Mouse (Mus musculus): ENCODE measurements around the gene Lrrc32. TPM values are rescaled to one million over a fixed set of nuclear protein-coding genes. Genes with fewer than 3 reads are reported as not detected.

Lrrc32 gene
- polyA plus RNA-seq, 1 experiment: 11.2 TPM

DNA sequence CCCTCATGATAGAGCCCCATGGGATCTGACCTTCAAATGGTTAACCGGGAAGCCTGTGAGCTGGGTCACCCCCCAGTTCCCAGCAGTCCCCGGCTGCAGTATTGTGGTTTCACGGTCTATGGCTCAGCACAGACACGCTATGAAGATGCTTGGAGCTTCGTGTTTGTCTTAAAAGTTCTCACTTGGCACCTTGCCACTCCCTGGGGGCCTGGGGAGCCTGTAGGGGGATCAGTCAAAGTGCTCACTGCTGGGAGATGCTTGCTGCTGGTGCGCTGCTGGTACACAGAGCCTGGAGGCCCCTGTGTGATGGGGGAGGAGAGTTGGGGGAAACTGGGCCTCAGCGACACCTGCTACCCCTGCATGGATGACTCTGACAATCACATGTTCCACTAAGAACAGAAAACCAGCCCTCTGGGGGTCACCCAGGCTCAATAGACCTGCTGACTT is 2.6 kb upstream of the Lrrc32 start:
- TF ChIP-seq POLR2A (IDR thresholded peaks at IDR 0.05; ENCODE audit: low read depth, low read length) (no peak), CTCF (IDR thresholded peaks at IDR 0.05; ENCODE audit: extremely low read depth, insufficient read depth, insufficient read length, insufficient replicate concordance) (no peak)
- no peak overlapping the region for H3K27ac ChIP-seq (ENCODE audit: insufficient read depth, low read length)

DNA sequence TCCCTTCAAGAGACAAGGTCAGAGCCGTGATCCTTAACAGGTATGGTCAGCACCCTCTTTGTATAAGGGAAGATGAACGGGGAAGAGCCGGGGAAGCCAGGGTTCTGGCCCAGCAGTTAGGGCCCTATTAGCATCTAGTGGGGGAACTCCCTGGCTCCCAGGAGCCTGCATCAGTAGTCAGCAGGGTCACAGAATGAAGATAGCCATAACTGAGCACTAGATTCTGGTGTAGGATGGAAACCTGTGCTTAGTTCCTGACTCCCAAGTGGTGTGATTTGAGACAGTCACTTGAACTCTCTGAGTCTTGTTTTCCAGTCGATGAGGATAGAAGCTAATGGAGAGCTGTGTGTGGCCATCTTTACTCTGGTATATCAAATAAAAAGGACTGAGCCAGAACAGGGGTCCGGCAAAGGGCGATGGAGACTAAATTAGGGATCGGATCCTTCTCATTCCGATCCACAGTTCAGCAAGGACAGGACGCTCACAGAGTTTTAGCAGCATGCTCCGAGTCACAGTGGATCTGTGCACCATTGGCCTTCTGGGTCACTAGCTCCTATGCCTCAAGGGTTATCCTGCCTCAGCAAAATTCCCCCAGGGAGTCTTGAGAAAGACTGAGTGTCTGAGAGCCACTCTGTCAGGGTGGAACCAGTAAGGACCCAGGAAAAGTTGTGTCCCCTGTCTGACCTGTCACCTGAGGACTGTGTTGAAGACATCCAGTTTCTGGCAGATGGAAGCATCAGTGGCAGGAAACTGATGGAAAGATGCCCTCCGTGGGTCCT is 1.7 kb upstream of the Lrrc32 start:
- H3K36me3 ChIP-seq (ENCODE audit: control insufficient read depth, insufficient read depth, low read length): no peaks in the 10 kb centered on the region
- WGBS: 72% methylated on average over 11 of the region's 11 CpGs
- no peak for DNase-seq (ENCODE audit: low read depth in 1 of 2, low spot score in 2 of 2)
- H3K4me1 ChIP-seq (ENCODE audit: control insufficient read depth, insufficient read depth, insufficient read length): peaks cover 42% of the 10 kb centered on the region
- no peaks in the 10 kb centered on the region; the same call in none of the 2 replicates for H3K27me3 ChIP-seq (ENCODE audit: control insufficient read depth, insufficient read depth, low read length)
- H3K4me3 ChIP-seq (ENCODE audit: extremely low read depth, insufficient read depth, insufficient read length): no peak overlapping the region
- TF ChIP-seq CTCF (IDR thresholded peaks at IDR 0.05; ENCODE audit: extremely low read depth, insufficient read depth, insufficient read length, insufficient replicate concordance) (no peak), POLR2A (IDR thresholded peaks at IDR 0.05; ENCODE audit: low read depth, low read length) (no peak)
- H3K27ac ChIP-seq (ENCODE audit: insufficient read depth, low read length): no peak overlapping the region

More for the DNA sequence above, 2.6 kb upstream of the Lrrc32 start:
- peak; percentile 27 to 58 for DNase-seq (ENCODE audit: low read depth in 1 of 2, low spot score in 2 of 2)
- 33% methylated on average over 7 of the region's 7 CpGs for WGBS
- no peaks in the 10 kb centered on the region; the same call in none of the 2 replicates for H3K27me3 ChIP-seq (ENCODE audit: control insufficient read depth, insufficient read depth, low read length)
- no peak overlapping the region for H3K4me3 ChIP-seq (ENCODE audit: extremely low read depth, insufficient read depth, insufficient read length)
- no peaks in the 10 kb centered on the region for H3K36me3 ChIP-seq (ENCODE audit: control insufficient read depth, insufficient read depth, low read length)
- H3K4me1 ChIP-seq (ENCODE audit: control insufficient read depth, insufficient read depth, insufficient read length): peaks cover 42% of the 10 kb centered on the region

- Histone ChIP-seq H3K36me3 (ENCODE audit: control insufficient read depth, insufficient read depth, low read length) (no peaks in the 10 kb centered on the region), H3K4me1 (ENCODE audit: control insufficient read depth, insufficient read depth, insufficient read length) (peaks cover 42% of the 10 kb centered on the region), H3K4me3 (ENCODE audit: extremely low read depth, insufficient read depth, insufficient read length) (no peak overlapping the region), H3K27ac (ENCODE audit: insufficient read depth, low read length) (no peak overlapping the region), H3K27me3 (ENCODE audit: control insufficient read depth, insufficient read depth, low read length) (no peaks in the 10 kb centered on the region; the same call in none of the 2 replicates)
- WGBS: 39% methylated on average over 13 of the region's 13 CpGs
- peak; percentile 78 to 93 for DNase-seq (ENCODE audit: low read depth in 1 of 2, low spot score in 2 of 2)
- TF ChIP-seq CTCF (IDR thresholded peaks at IDR 0.05; ENCODE audit: extremely low read depth, insufficient read depth, insufficient read length, insufficient replicate concordance): no peak
- TF ChIP-seq POLR2A (IDR thresholded peaks at IDR 0.05; ENCODE audit: low read depth, low read length): no peak
Observed at GRCm38 (mm10) chr7:98488398-98489130, 519 bp upstream of the Lrrc32 start.

DNA sequence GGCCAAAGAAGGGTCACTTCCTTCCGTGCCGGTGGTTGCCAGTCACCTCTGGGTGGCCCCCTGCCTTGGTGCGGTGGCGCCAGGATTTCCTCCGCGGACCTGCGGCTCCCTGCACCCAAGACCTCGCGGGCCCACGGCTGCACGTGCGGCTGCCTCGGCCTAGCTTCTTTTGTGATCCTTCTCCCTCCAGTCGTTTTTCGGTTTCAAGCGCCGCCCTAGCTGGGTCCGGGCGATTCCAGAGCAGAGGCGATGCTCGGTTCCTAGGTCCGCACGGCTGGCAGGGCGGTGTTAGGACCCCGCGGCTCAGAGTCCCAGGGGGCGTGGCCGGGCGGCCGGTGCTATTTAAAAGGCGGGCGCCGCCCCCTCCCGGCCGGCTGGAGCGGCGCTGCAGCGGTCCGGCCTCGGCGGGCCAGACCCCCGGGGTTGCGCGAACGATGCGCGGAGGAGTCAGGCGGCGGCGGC is 571 bp downstream of the Lrrc32 start:
- no peaks in the 10 kb centered on the region; the same call in none of the 2 replicates for H3K27me3 ChIP-seq (ENCODE audit: control insufficient read depth, insufficient read depth, low read length)
- DNase-seq (ENCODE audit: low read depth in 1 of 2, low spot score in 2 of 2): peak in 1 of 2 experiments; percentile 64
- peaks cover 42% of the 10 kb centered on the region for H3K4me1 ChIP-seq (ENCODE audit: control insufficient read depth, insufficient read depth, insufficient read length)
- under 1% methylated on average over 50 of the region's 50 CpGs for WGBS
- TF ChIP-seq CTCF (IDR thresholded peaks at IDR 0.05; ENCODE audit: extremely low read depth, insufficient read depth, insufficient read length, insufficient replicate concordance) (no peak), POLR2A (IDR thresholded peaks at IDR 0.05; ENCODE audit: low read depth, low read length) (no peak)
- peak overlapping the region; percentile 46; the same call in 1 of the 2 replicates for H3K4me3 ChIP-seq (ENCODE audit: extremely low read depth, insufficient read depth, insufficient read length)
- H3K27ac ChIP-seq (ENCODE audit: insufficient read depth, low read length): no peak overlapping the region; the same call in 1 of the 2 replicates
- H3K36me3 ChIP-seq (ENCODE audit: control insufficient read depth, insufficient read depth, low read length): no peaks in the 10 kb centered on the region

GRCm38 (mm10) chr7:98490328-98490727 is 1.2 kb downstream of the Lrrc32 start:
- peaks cover 42% of the 10 kb centered on the region for H3K4me1 ChIP-seq (ENCODE audit: control insufficient read depth, insufficient read depth, insufficient read length)
- TF ChIP-seq POLR2A (IDR thresholded peaks at IDR 0.05; ENCODE audit: low read depth, low read length) (no peak), CTCF (IDR thresholded peaks at IDR 0.05; ENCODE audit: extremely low read depth, insufficient read depth, insufficient read length, insufficient replicate concordance) (no peak)
- no peak overlapping the region for H3K27ac ChIP-seq (ENCODE audit: insufficient read depth, low read length)
- WGBS: 54% methylated on average over 4 of the region's 4 CpGs
- peak overlapping the region; percentile 46; the same call in 1 of the 2 replicates for H3K4me3 ChIP-seq (ENCODE audit: extremely low read depth, insufficient read depth, insufficient read length)
- H3K27me3 ChIP-seq (ENCODE audit: control insufficient read depth, insufficient read depth, low read length): no peaks in the 10 kb centered on the region; the same call in none of the 2 replicates
- H3K36me3 ChIP-seq (ENCODE audit: control insufficient read depth, insufficient read depth, low read length): no peaks in the 10 kb centered on the region
- DNase-seq (ENCODE audit: low read depth in 1 of 2, low spot score in 2 of 2): no peak

DNA sequence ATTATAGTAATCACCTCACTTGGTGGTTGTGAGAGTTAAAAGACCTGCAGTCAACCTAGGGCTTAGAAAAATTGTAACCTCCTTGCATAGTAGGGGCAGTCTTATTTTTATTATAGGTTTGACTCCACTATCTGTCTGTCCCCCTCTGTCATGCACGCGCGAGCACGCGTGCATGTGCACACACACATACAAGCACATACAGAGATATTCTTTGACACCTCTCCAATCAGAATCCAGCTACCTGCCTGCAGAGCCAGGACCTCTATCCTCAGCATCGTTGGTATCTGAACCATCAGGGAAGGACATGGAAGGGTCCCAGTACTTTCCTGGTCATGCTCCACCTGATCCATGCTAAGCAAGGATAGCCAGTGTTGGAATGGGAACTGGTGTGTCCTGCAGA is 1.8 kb downstream of the Lrrc32 start:
- no peak for DNase-seq (ENCODE audit: low read depth in 1 of 2, low spot score in 2 of 2)
- Histone ChIP-seq H3K4me1 (ENCODE audit: control insufficient read depth, insufficient read depth, insufficient read length) (peaks cover 38% of the 10 kb centered on the region), H3K27ac (ENCODE audit: insufficient read depth, low read length) (no peak overlapping the region), H3K4me3 (ENCODE audit: extremely low read depth, insufficient read depth, insufficient read length) (peak overlapping the region; percentile 11; the same call in 1 of the 2 replicates), H3K36me3 (ENCODE audit: control insufficient read depth, insufficient read depth, low read length) (no peaks in the 10 kb centered on the region), H3K27me3 (ENCODE audit: control insufficient read depth, insufficient read depth, low read length) (no peaks in the 10 kb centered on the region; the same call in none of the 2 replicates)
- TF ChIP-seq CTCF (IDR thresholded peaks at IDR 0.05; ENCODE audit: extremely low read depth, insufficient read depth, insufficient read length, insufficient replicate concordance) (no peak), POLR2A (IDR thresholded peaks at IDR 0.05; ENCODE audit: low read depth, low read length) (no peak)
- 83% methylated on average over 6 of the region's 6 CpGs for WGBS
